Mouse (Mus musculus): ENCODE data around the gene Tomt. TPM values are rescaled to one million over a fixed set of nuclear protein-coding genes. Genes with fewer than 3 reads are reported as not detected.

Tomt gene
- polyA plus RNA-seq, 1 experiment from 2014 or later, result 0.25 TPM

- H3K27me3 ChIP-seq (ENCODE audit: control insufficient read depth, insufficient read depth, low read length), result no peaks in the 10 kb centered on the region
- H3K27ac ChIP-seq (ENCODE audit: low read depth, low read length), result no peak overlapping the region
- no peak overlapping the region for H3K9ac ChIP-seq (replicated peaks; ENCODE audit: low read depth, low read length)
- 78% methylated on average over 4 of the region's 4 CpGs for WGBS
- no peak for ATAC-seq (ENCODE audit: low read depth)
- H3K4me2 ChIP-seq (ENCODE audit: low read depth, low read length), result no peak overlapping the region
- peaks cover 10% of the 10 kb centered on the region; the same call in 1 of the 2 replicates for H3K4me1 ChIP-seq (ENCODE audit: control insufficient read depth, insufficient read depth, low read length)
- H3K9me3 ChIP-seq (ENCODE audit: control insufficient read depth, low read length), result no peaks in the 10 kb centered on the region
- H3K4me3 ChIP-seq (ENCODE audit: low read depth, low read length), result no peak overlapping the region
- H3K36me3 ChIP-seq (ENCODE audit: control insufficient read depth, insufficient read depth, low read length), result peaks cover 25% of the 10 kb centered on the region
Measured at GRCm38 (mm10) chr7:101910138-101910537, 4.0 kb upstream of the Tomt start.

GRCm38 (mm10) chr7:101908367-101908766, 2.2 kb upstream of the Tomt start:
- ATAC-seq (ENCODE audit: low read depth), result no peak
- Histone ChIP-seq H3K4me1 (ENCODE audit: control insufficient read depth, insufficient read depth, low read length) (peaks cover 10% of the 10 kb centered on the region; the same call in 1 of the 2 replicates), H3K4me2 (ENCODE audit: low read depth, low read length) (no peak overlapping the region), H3K9ac (replicated peaks; ENCODE audit: low read depth, low read length) (no peak overlapping the region), H3K27me3 (ENCODE audit: control insufficient read depth, insufficient read depth, low read length) (no peaks in the 10 kb centered on the region), H3K4me3 (ENCODE audit: low read depth, low read length) (no peak overlapping the region), H3K36me3 (ENCODE audit: control insufficient read depth, insufficient read depth, low read length) (peaks cover 23% of the 10 kb centered on the region), H3K9me3 (ENCODE audit: control insufficient read depth, low read length) (no peaks in the 10 kb centered on the region), H3K27ac (ENCODE audit: low read depth, low read length) (no peak overlapping the region)
- WGBS, result 70% methylated on average over 3 of the region's 4 CpGs

GRCm38 (mm10) chr7:101906696-101907095, 537 bp upstream of the Tomt start:
- peak overlapping the region; percentile 81 for H3K4me3 ChIP-seq (ENCODE audit: low read depth, low read length)
- H3K9me3 ChIP-seq (ENCODE audit: control insufficient read depth, low read length), result no peaks in the 10 kb centered on the region
- WGBS, result 79% methylated on average over 8 of the region's 8 CpGs
- H3K36me3 ChIP-seq (ENCODE audit: control insufficient read depth, insufficient read depth, low read length), result peaks cover 12% of the 10 kb centered on the region
- H3K9ac ChIP-seq (replicated peaks; ENCODE audit: low read depth, low read length), result peak overlapping the region; percentile 87; the same call in 1 of the 2 replicates
- H3K27ac ChIP-seq (ENCODE audit: low read depth, low read length), result no peak overlapping the region
- peak overlapping the region; percentile 82 for H3K4me2 ChIP-seq (ENCODE audit: low read depth, low read length)
- peaks cover 10% of the 10 kb centered on the region; the same call in 1 of the 2 replicates for H3K4me1 ChIP-seq (ENCODE audit: control insufficient read depth, insufficient read depth, low read length)
- no peak for ATAC-seq (ENCODE audit: low read depth)
- no peaks in the 10 kb centered on the region for H3K27me3 ChIP-seq (ENCODE audit: control insufficient read depth, insufficient read depth, low read length)

- H3K27ac ChIP-seq (ENCODE audit: low read depth, low read length), result peak within 1 kb of the TSS; percentile 95
- under 1% methylated on average over 61 of the region's 61 CpGs for WGBS
- peak within 1 kb of the TSS; percentile 85 for H3K4me2 ChIP-seq (ENCODE audit: low read depth, low read length)
- peak within 1 kb of the TSS; percentile 81 for H3K4me3 ChIP-seq (ENCODE audit: low read depth, low read length)
- H3K4me1 ChIP-seq (ENCODE audit: control insufficient read depth, insufficient read depth, low read length), result peaks cover 10% of the 10 kb centered on the region; the same call in 1 of the 2 replicates
- H3K9me3 ChIP-seq (ENCODE audit: control insufficient read depth, low read length), result no peaks in the 10 kb centered on the region
- no peaks in the 10 kb centered on the region for H3K27me3 ChIP-seq (ENCODE audit: control insufficient read depth, insufficient read depth, low read length)
- ATAC-seq (ENCODE audit: low read depth), result peak; percentile 97
- peaks cover 10% of the 10 kb centered on the region; the same call in 1 of the 2 replicates for H3K36me3 ChIP-seq (ENCODE audit: control insufficient read depth, insufficient read depth, low read length)
- H3K9ac ChIP-seq (replicated peaks; ENCODE audit: low read depth, low read length), result peak within 1 kb of the TSS; percentile 87
Measured at GRCm38 (mm10) chr7:101905561-101906286, 435 bp downstream of the Tomt start, which contains the start of gene Lamtor1. TSS of gene Lamtor1 (plus strand) at chr7:101905904.

- Histone ChIP-seq H3K9me3 (ENCODE audit: control insufficient read depth, low read length) (no peaks in the 10 kb centered on the region), H3K27me3 (ENCODE audit: control insufficient read depth, insufficient read depth, low read length) (no peaks in the 10 kb centered on the region), H3K4me1 (ENCODE audit: control insufficient read depth, insufficient read depth, low read length) (peaks cover 10% of the 10 kb centered on the region; the same call in 1 of the 2 replicates), H3K4me3 (ENCODE audit: low read depth, low read length) (no peak overlapping the region), H3K4me2 (ENCODE audit: low read depth, low read length) (no peak overlapping the region), H3K36me3 (ENCODE audit: control insufficient read depth, insufficient read depth, low read length) (no peaks in the 10 kb centered on the region), H3K9ac (replicated peaks; ENCODE audit: low read depth, low read length) (no peak overlapping the region), H3K27ac (ENCODE audit: low read depth, low read length) (no peak overlapping the region)
- ATAC-seq (ENCODE audit: low read depth), result no peak
Measured at GRCm38 (mm10) chr7:101902846-101903245, 3.3 kb downstream of the Tomt start.

GRCm38 (mm10) chr7:101901969-101902368, 4.2 kb downstream of the Tomt start:
- H3K4me1 ChIP-seq (ENCODE audit: control insufficient read depth, insufficient read depth, low read length), result peaks cover 11% of the 10 kb centered on the region; the same call in 1 of the 2 replicates
- no peaks in the 10 kb centered on the region for H3K9me3 ChIP-seq (ENCODE audit: control insufficient read depth, low read length)

GRCm38 (mm10) chr7:101900331-101901097, 5.6 kb downstream of the Tomt start:
- no peaks in the 10 kb centered on the region for H3K27me3 ChIP-seq (ENCODE audit: control insufficient read depth, insufficient read depth, low read length)
- no peak overlapping the region for H3K27ac ChIP-seq (ENCODE audit: low read depth, low read length)
- H3K36me3 ChIP-seq (ENCODE audit: control insufficient read depth, insufficient read depth, low read length), result no peaks in the 10 kb centered on the region
- ATAC-seq (ENCODE audit: low read depth), result no peak
- H3K4me2 ChIP-seq (ENCODE audit: low read depth, low read length), result no peak overlapping the region
- H3K9me3 ChIP-seq (ENCODE audit: control insufficient read depth, low read length), result no peaks in the 10 kb centered on the region
- H3K4me3 ChIP-seq (ENCODE audit: low read depth, low read length), result no peak overlapping the region
- WGBS, result 91% methylated on average over 16 of the region's 16 CpGs
- no peak overlapping the region for H3K9ac ChIP-seq (replicated peaks; ENCODE audit: low read depth, low read length)
- H3K4me1 ChIP-seq (ENCODE audit: control insufficient read depth, insufficient read depth, low read length), result 0 out of 2 replicates have a peak, but pooled peaks cover 4% of the 10 kb centered on the region

More at GRCm38 (mm10) chr7:101901969-101902368, 4.2 kb downstream of the Tomt start:
- Histone ChIP-seq H3K4me2 (ENCODE audit: low read depth, low read length) (no peak overlapping the region), H3K27me3 (ENCODE audit: control insufficient read depth, insufficient read depth, low read length) (no peaks in the 10 kb centered on the region), H3K4me3 (ENCODE audit: low read depth, low read length) (no peak overlapping the region), H3K36me3 (ENCODE audit: control insufficient read depth, insufficient read depth, low read length) (no peaks in the 10 kb centered on the region), H3K27ac (ENCODE audit: low read depth, low read length) (no peak overlapping the region), H3K9ac (replicated peaks; ENCODE audit: low read depth, low read length) (no peak overlapping the region)
- no peak for ATAC-seq (ENCODE audit: low read depth)
- WGBS, result 94% methylated on average over 10 of the region's 10 CpGs

- peak; percentile 98 for ATAC-seq (ENCODE audit: low read depth)
- Histone ChIP-seq H3K27me3 (ENCODE audit: control insufficient read depth, insufficient read depth, low read length) (no peaks in the 10 kb centered on the region), H3K4me1 (ENCODE audit: control insufficient read depth, insufficient read depth, low read length) (0 out of 2 replicates have a peak, but pooled peaks cover 5% of the 10 kb centered on the region), H3K9ac (replicated peaks; ENCODE audit: low read depth, low read length) (peak overlapping the region; percentile 46), H3K36me3 (ENCODE audit: control insufficient read depth, insufficient read depth, low read length) (no peaks in the 10 kb centered on the region), H3K4me3 (ENCODE audit: low read depth, low read length) (peak overlapping the region; percentile 54), H3K4me2 (ENCODE audit: low read depth, low read length) (peak overlapping the region; percentile 55), H3K27ac (ENCODE audit: low read depth, low read length) (peak overlapping the region; percentile 91), H3K9me3 (ENCODE audit: control insufficient read depth, low read length) (no peaks in the 10 kb centered on the region)
- WGBS, result under 1% methylated on average over 57 of the region's 57 CpGs
Measured at GRCm38 (mm10) chr7:101896104-101897066, 9.8 kb downstream of the Tomt start.
